Mouse (Mus musculus) liver, embryonic 15.5 days (tissue): ENCODE measurements around the gene Slc25a48. TPM values are rescaled to one million over a fixed set of nuclear protein-coding genes. Genes with fewer than 3 reads are reported as not detected.
A peak's percentile ranks its signal among the peaks of the same experiment; 100 is the strongest.

Source experiments
- ATAC-seq: fragments of 200-750 bp; cut with Nextera tagmentation; 2 replicates; pipeline ENCODE4 v1.8.0; 2017; ENCODE audit warnings: moderate number of reproducible peaks, mild to moderate bottlenecking, moderate library complexity; ENCODE audit not compliant: insufficient read depth
- H3K27ac ChIP-seq: fragments of 300-500 bp; sonication (generic); replicated peaks from 2 replicates; pipeline ENCODE4 v1.5.1; 2015; ENCODE audit warnings: mild to moderate bottlenecking, inconsistent platforms
- H3K27me3 ChIP-seq: fragments of 300-500 bp; sonication (generic); 2 replicates; pipeline ENCODE4 v1.6.1; 2015; ENCODE audit warnings: mild to moderate bottlenecking, inconsistent platforms
- H3K36me3 ChIP-seq: fragments of 300-500 bp; sonication (generic); replicated peaks from 2 replicates; pipeline ENCODE4 v1.6.1; 2015; ENCODE audit warnings: moderate library complexity, mild to moderate bottlenecking, inconsistent platforms
- H3K4me1 ChIP-seq: fragments of 300-500 bp; sonication (generic); replicated peaks from 2 replicates; pipeline ENCODE4 v1.6.1; 2015; ENCODE audit warnings: inconsistent platforms
- H3K4me2 ChIP-seq: fragments of 300-500 bp; sonication (generic); 2 replicates; pipeline ENCODE4 v1.6.1; 2015; ENCODE audit warnings: moderate library complexity, mild to moderate bottlenecking, inconsistent platforms
- H3K4me3 ChIP-seq: fragments of 300-500 bp; sonication (generic); replicated peaks from 2 replicates; pipeline ENCODE4 v1.5.1; 2015; ENCODE audit warnings: mild to moderate bottlenecking, inconsistent platforms
- H3K9ac ChIP-seq: fragments of 300-500 bp; sonication (generic); 2 replicates; pipeline ENCODE4 v1.6.1; 2015; ENCODE audit warnings: moderate library complexity, mild to moderate bottlenecking, inconsistent platforms
- H3K9me3 ChIP-seq: fragments of 300-500 bp; sonication (generic); replicated peaks from 2 replicates; pipeline ENCODE4 v1.6.1; 2016; ENCODE audit warnings: inconsistent platforms
- WGBS: fragments of 180-500 bp; shearing (Covaris S2); methylation state at CpG from one replicate; pipeline ENCODE4 v1.1.7; 2015; ENCODE audit warnings: mixed read lengths; ENCODE audit not compliant: insufficient replicate concordance; 5-methylcytosine and 5-hydroxymethylcytosine counted together
- polyA plus RNA-seq: library from polyadenylated mRNA; unstranded; fragments of >200 nt; fragmentation: Nextera tagmentation; extraction: Ambion mirVana; gene quantifications from 2 replicates; pipeline ENCODE4 v1.2.1, GENCODE M21; 2015

Gene Slc25a48
- polyA plus RNA-seq, 1 experiment from 2014 or later: 0.93 TPM

DNA sequence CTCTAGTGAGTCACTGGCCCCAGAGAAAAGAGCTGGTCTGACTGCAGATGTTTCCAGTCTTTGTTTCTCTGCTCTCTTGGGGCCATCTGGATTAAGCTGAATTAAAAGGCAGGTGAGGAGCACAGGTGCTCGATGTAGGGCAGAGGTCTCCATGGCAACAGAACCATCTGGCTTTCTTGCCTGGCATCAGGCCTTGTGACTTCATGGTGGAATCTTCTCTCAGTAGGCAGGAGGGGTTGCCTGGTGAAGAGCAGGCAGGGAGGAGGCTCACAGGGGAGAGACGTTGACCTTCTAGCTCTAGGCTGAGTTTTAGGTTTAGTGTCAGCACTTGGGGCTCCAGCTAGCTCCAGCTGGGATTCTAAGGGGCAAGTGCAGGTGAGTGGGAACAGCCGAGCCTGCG lies 11.8 kb upstream of the Slc25a48 start, which contains the start of gene Gm3045:
TSS of gene Gm3045 (plus strand) at position 230 of the 400 bp plus-strand sequence.
- 56% methylated on average over 4 of the region's 4 CpGs for WGBS
- no peak for ATAC-seq

DNA sequence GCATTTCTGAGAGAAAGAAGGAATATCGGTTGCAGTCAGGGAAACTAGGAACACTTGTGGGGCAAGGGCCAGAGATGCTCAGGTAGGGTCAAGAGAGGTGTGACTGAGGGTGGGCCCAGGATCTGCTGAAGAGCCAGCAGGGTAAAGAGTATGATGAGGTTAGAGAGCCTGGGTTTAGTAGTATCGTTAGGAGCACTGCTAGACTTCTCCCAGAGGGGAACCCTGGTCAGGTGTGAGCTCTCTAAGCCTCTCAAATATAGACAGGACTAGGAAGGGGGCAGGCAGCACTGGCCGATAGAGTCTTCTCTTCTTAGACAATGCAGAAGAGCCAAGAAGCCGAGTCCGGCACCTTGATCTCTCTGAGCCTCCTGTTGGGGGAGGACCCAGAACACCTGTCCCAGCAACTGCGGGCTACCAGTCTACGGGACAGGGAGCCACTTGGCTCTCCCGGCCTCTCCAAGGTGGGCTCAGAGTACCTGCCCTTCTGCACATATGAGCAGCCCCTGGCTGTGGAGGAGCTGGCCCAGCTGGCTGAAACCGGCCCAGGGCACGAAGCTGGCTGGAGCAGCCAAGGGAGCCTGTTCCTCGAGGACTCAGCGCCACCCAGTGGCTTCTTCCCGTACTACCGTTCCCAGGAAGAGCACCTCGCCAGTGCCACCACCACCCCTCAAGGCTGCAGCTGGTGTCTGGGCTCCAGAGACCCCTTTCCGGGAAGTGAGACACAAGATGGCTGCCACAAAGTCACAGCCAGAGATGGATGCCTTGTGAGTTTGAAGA lies 9.2 kb upstream of the Slc25a48 start:
- Histone ChIP-seq H3K9ac (no peak overlapping the region), H3K9me3 (no peaks in the 10 kb centered on the region)
- WGBS: 26% methylated on average over 16 of the region's 16 CpGs

More for the DNA sequence above, 11.8 kb upstream of the Slc25a48 start, which contains the start of gene Gm3045:
- Histone ChIP-seq H3K4me1 (no peaks in the 10 kb centered on the region), H3K9me3 (no peaks in the 10 kb centered on the region), H3K27ac (no peak within 1 kb of the TSS), H3K9ac (no peak within 1 kb of the TSS), H3K36me3 (no peaks in the 10 kb centered on the region), H3K27me3 (peaks cover 7% of the 10 kb centered on the region; the same call in 1 of the 2 replicates), H3K4me2 (no peak within 1 kb of the TSS), H3K4me3 (no peak within 1 kb of the TSS)

DNA sequence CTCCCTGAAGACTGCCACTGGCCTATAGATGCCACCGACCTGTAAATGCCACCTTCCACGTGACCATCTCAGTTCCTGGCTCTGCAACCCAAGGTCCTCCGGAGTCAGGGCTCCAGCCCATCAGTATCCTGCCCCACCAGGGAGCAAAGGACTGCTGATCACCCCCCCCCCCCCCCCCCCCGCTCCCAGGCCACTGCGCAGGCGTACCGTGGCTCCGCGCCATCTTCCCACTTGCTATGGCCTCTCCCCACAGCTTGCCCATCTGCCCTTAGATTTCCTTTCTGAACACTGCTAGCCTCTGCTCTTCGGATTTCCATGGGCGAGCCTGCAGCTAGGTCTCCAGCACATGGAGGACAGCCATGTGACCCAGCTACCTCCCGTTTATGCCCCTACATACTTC lies 5.7 kb upstream of the Slc25a48 start:
- peaks cover 21% of the 10 kb centered on the region for H3K27me3 ChIP-seq
- no peak overlapping the region for H3K27ac ChIP-seq
- ATAC-seq: no peak
- no peaks in the 10 kb centered on the region for H3K36me3 ChIP-seq
- no peaks in the 10 kb centered on the region for H3K9me3 ChIP-seq
- H3K4me1 ChIP-seq: no peaks in the 10 kb centered on the region; the same call in 1 of the 2 replicates
- 62% methylated on average over 11 of the region's 12 CpGs for WGBS
- no peak overlapping the region for H3K4me2 ChIP-seq
- H3K4me3 ChIP-seq: no peak overlapping the region
- H3K9ac ChIP-seq: no peak overlapping the region

More for the DNA sequence above, 9.2 kb upstream of the Slc25a48 start:
- no peak overlapping the region for H3K27ac ChIP-seq
- H3K4me2 ChIP-seq: no peak overlapping the region
- ATAC-seq: no peak
- H3K4me1 ChIP-seq: no peaks in the 10 kb centered on the region
- H3K4me3 ChIP-seq: no peak overlapping the region
- H3K27me3 ChIP-seq: no peaks in the 10 kb centered on the region
- H3K36me3 ChIP-seq: no peaks in the 10 kb centered on the region

DNA sequence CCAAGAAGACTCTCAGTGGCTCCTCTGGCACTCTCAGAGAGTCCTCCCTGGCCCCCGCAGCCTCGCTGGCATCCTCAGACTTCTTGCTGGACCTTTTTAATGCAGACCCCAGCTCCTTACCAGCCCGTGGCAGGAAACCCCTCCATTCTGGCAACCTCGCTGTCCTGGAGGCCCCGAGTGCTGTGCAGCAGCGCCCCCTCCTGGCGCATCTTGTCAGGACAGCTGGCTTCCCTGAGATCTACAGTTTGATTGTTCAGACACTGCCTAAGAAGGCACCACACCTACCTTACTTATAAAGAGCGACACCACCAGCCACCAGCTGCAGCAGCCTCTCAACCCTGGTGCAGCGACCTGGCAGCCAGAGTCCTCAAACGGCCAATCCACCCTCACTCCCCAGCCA lies 4.7 kb upstream of the Slc25a48 start:
- no peak overlapping the region for H3K9ac ChIP-seq
- H3K27ac ChIP-seq: no peak overlapping the region
- ATAC-seq: no peak
- no peaks in the 10 kb centered on the region for H3K36me3 ChIP-seq
- no peaks in the 10 kb centered on the region for H3K9me3 ChIP-seq
- no peaks in the 10 kb centered on the region; the same call in 1 of the 2 replicates for H3K4me1 ChIP-seq
- no peak overlapping the region for H3K4me2 ChIP-seq
- H3K4me3 ChIP-seq: no peak overlapping the region
- peaks cover 31% of the 10 kb centered on the region for H3K27me3 ChIP-seq
- WGBS: 13% methylated on average over 10 of the region's 10 CpGs

DNA sequence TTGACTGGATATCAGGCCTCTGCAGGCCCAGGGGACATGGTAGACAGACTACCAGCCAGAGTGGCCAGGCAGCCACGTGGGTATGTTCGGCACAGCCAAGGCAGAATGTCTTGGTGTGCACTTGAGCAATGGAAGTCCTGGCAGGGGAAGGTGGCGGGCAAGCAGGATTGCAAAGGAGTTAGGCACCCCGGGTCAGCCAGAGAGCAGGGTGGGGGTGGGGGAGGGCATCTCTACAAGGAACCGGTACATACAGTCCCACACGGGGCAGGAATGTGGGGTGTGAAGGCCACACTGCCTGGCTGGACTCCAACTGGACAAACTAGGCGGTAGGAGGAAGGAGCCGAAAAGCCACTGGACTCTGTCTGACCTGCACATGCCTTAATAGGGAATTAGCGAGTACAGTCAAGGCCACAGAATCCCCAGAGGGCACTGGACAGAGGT lies 3.8 kb upstream of the Slc25a48 start:
- no peaks in the 10 kb centered on the region; the same call in 1 of the 2 replicates for H3K4me1 ChIP-seq
- peak; percentile 46 for ATAC-seq
- H3K4me3 ChIP-seq: no peak overlapping the region
- H3K9me3 ChIP-seq: no peaks in the 10 kb centered on the region
- H3K9ac ChIP-seq: no peak overlapping the region
- no peaks in the 10 kb centered on the region for H3K36me3 ChIP-seq
- no peak overlapping the region for H3K27ac ChIP-seq
- no peak overlapping the region for H3K4me2 ChIP-seq
- H3K27me3 ChIP-seq: peaks cover 39% of the 10 kb centered on the region
- WGBS: 58% methylated on average over 9 of the region's 9 CpGs

DNA sequence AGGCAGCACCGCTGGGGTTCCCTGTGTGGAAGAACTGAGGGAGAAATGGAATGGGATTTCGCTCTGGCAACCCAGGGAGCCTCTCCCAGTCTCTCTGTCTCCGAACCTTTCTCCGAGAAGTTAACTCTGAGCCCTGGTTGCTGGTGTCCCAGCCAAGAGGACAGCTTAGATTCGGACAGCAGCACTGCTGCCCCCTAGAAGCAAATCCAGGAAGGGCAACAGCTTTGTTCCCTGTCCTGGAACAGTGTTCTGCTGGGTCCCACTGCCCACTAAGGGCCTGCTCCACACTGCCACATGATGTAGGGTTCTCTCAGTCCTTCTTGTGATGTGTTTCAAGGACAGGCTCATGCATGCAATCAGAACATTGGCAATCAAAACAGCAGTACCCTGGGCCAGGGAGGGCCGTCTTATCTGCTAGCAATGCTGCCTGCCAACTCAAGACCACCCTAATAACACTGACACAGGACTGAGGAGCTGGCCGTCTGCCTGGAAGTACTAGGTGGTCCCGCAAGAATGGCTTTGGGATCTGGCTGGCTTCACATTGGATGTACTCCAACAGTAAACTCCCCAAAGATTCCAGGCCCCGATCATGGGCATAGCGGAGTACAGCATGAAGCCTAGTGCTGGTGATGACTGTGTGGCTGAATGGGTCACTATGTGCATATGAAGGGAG lies 2.4 kb upstream of the Slc25a48 start:
- H3K9me3 ChIP-seq: no peaks in the 10 kb centered on the region
- 53% methylated on average over 10 of the region's 10 CpGs for WGBS

DNA sequence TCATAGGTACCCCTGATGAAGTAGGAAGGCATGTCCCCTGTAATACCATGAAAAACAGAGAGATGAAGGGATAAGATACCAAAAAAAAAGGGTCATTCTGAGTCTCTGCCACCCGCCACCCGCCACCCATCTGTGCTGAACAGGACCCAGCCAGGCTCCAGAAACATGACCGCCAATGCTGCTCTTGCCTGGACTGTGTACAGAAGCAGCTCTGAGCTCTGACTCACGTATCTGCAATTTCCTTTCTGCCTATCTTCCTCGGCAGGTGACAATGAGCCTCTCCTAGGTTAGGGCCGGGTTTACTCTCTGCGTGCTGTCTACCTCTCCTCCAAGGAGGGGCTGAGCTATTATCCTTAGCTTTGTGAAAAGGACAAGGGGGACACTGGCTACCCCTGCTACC lies 5.3 kb downstream of the Slc25a48 start:
- ATAC-seq: no peak
- WGBS: 56% methylated on average over 7 of the region's 7 CpGs

More for the DNA sequence above, 2.4 kb upstream of the Slc25a48 start:
- Histone ChIP-seq H3K4me2 (no peak overlapping the region), H3K27me3 (peaks cover 53% of the 10 kb centered on the region), H3K4me3 (no peak overlapping the region), H3K27ac (no peak overlapping the region), H3K4me1 (no peaks in the 10 kb centered on the region; the same call in 1 of the 2 replicates), H3K9ac (no peak overlapping the region), H3K36me3 (no peaks in the 10 kb centered on the region)
- ATAC-seq: no peak

DNA sequence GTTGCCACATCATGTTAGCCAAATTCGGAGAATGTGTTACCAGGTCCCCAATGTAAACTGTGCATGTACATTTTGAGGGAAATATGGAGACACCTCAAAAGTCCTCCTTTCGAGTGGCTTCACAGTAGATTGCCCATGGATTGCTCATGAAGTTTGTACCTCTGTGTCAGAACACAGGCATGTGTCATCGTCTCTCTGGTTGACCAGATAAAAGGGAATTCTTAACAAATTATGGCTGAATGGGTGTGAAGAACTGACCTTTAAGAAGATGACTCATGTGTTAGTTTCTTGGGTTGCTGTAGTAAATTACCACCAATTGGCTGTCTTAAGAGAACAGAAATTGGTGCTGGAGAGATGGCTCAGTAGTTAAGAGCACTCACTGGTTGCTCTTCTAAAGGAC lies 6.0 kb downstream of the Slc25a48 start:
- Histone ChIP-seq H3K9ac (no peak overlapping the region), H3K27me3 (peaks cover 19% of the 10 kb centered on the region), H3K4me2 (no peak overlapping the region), H3K27ac (no peak overlapping the region), H3K4me3 (no peak overlapping the region), H3K36me3 (no peaks in the 10 kb centered on the region), H3K4me1 (no peaks in the 10 kb centered on the region), H3K9me3 (no peaks in the 10 kb centered on the region)
- WGBS: 56% methylated on average over 3 of the region's 3 CpGs
- ATAC-seq: no peak

More for the DNA sequence above, 5.3 kb downstream of the Slc25a48 start:
- Histone ChIP-seq H3K27ac (no peak overlapping the region), H3K9ac (no peak overlapping the region), H3K36me3 (no peaks in the 10 kb centered on the region), H3K4me1 (no peaks in the 10 kb centered on the region), H3K4me2 (no peak overlapping the region), H3K27me3 (peaks cover 26% of the 10 kb centered on the region), H3K4me3 (no peak overlapping the region), H3K9me3 (no peaks in the 10 kb centered on the region)

DNA sequence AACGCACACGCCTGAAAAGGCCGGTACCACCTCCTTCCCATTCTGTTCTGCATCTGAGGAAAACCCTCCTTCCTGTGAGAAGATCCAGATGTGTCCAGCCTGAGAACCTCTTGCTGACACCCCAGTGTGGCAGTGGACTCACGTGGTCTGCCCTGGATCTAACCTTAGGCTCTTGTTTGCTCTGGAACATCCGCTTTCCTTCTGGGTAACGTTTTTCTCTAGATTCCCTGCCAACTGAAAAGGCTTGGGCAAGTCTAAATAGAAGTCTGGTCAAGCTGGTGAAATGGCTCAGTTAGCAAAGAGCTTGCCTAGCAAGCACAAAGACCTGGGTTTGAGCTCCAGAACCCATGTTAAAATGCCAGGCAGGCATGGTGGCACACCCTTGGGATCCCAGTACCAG lies 6.8 kb downstream of the Slc25a48 start:
- Histone ChIP-seq H3K4me3 (no peak overlapping the region), H3K9me3 (no peaks in the 10 kb centered on the region), H3K36me3 (no peaks in the 10 kb centered on the region), H3K27ac (no peak overlapping the region), H3K27me3 (peaks cover 10% of the 10 kb centered on the region), H3K4me1 (no peaks in the 10 kb centered on the region), H3K9ac (no peak overlapping the region), H3K4me2 (no peak overlapping the region)
- ATAC-seq: no peak
- 74% methylated on average over 6 of the region's 6 CpGs for WGBS

DNA sequence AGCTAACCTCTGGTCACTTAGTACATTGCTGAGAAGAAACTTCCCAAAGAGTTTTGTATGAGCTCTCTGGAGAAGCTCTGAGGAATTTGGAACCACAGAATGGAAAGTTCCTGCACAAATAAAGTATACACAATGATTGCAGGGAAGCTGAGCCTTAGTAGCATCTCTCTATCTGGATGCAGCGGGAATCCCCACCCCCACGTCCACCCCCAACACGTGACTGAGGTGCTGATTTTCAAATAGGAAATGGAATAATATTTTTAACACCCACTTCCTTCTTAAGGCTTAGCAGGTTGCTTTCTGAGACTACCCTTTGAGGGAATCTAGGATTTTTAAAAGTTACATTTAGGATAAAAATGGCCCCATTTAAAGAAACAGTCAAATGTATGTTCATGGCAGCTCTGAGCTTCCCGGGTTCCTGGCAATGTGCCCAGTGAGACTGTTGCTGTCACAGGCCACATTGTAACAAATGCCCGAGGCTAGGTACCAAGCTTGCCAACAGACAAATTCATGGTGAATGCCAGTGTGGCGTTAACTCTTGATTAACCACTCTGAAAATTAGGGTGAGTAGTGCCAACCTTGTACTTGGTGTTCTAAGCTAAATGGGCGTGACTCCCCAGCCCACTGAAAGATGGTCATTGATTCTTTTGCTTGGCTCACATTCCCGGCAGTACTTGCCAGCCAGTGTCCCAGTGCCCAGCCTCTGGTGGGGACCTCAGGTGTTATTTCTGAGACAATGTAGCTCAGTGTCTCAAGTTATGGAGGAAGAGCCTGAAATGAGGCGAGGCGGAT lies 11.3 kb downstream of the Slc25a48 start:
- Histone ChIP-seq H3K9ac (no peak overlapping the region), H3K4me2 (no peak overlapping the region), H3K9me3 (no peaks in the 10 kb centered on the region), H3K27me3 (no peaks in the 10 kb centered on the region), H3K4me1 (no peaks in the 10 kb centered on the region), H3K27ac (no peak overlapping the region), H3K4me3 (no peak overlapping the region), H3K36me3 (no peaks in the 10 kb centered on the region)
- WGBS: 61% methylated on average over 10 of the region's 10 CpGs
- no peak for ATAC-seq

DNA sequence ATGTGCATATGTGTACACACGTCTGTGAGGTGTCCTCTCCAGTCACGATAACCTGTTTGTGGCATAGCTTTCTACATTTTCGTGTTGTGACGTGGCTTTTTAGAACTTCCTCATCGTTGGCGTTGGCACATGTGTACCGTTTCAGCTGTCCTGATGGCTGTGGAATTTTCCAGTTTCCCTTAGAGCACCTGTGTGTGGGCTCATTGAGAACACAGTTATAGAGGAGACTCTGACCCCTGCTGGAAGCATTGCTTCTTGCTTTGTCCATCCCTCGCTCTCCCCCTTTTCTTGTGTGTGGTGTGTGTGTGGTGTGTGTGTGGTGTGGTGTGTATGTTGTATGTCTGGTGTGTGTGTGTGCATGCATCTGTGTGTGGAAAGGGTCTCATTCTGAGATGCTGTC lies 11.9 kb downstream of the Slc25a48 start:
- no peaks in the 10 kb centered on the region for H3K4me1 ChIP-seq
- 55% methylated on average over 8 of the region's 8 CpGs for WGBS
- no peaks in the 10 kb centered on the region for H3K9me3 ChIP-seq
- H3K36me3 ChIP-seq: no peaks in the 10 kb centered on the region
- H3K27me3 ChIP-seq: no peaks in the 10 kb centered on the region
- no peak overlapping the region for H3K9ac ChIP-seq
- ATAC-seq: no peak
- no peak overlapping the region for H3K4me3 ChIP-seq
- H3K27ac ChIP-seq: no peak overlapping the region
- H3K4me2 ChIP-seq: no peak overlapping the region
